Mouse (Mus musculus) monocyte, adult 59 days (primary cell): ENCODE results near the gene Gm6358. TPM values are rescaled to one million over a fixed set of nuclear protein-coding genes. Genes with fewer than 3 reads are reported as not detected.

Source experiments
- total RNA-seq, 2 experiments: library from RNA; stranded (reverse); gene quantifications; one replicate each; pipeline ENCODE4 v1.2.4; 2023

Gm6358 gene
- total RNA-seq = not detected

GRCm38 (mm10) chr16:89140551-89140950 lies at the start of gene Gm6358:
Gene Gm6358, plus strand, starts transcription at chr16:89140851.

GRCm38 (mm10) chr16:89150786-89151185 lies 10.1 kb downstream of the Gm6358 start, which contains the start of gene Gm10061:
Gene Gm10061, plus strand, starts transcription at chr16:89151086.

GRCm38 (mm10) chr16:89157652-89158051 lies 17.0 kb downstream of the Gm6358 start, which contains the start of gene Gm9789:
Gene Gm9789, plus strand, starts transcription at chr16:89157952.

GRCm38 (mm10) chr16:89169190-89169589 lies 28.5 kb downstream of the Gm6358 start, which contains the start of gene Gm7735:
Gene Gm7735, plus strand, starts transcription at chr16:89169490.

GRCm38 (mm10) chr16:89174435-89174834 lies 33.8 kb downstream of the Gm6358 start, which contains the start of gene 1110057P08Rik:
Gene 1110057P08Rik, plus strand, starts transcription at chr16:89174735.

Other genes with a start within 250 kb of the Gm6358 start
- gene Krtap19-5, start 244.4 kb upstream of the Gm6358 start, total RNA-seq = not detected
- gene Krtap19-9b, start 208.6 kb upstream of the Gm6358 start, total RNA-seq = not detected
- gene Krtap16-3, start 178.0 kb upstream of the Gm6358 start, total RNA-seq = not detected
- not detected for gene Krtap22-2, start 130.1 kb upstream of the Gm6358 start, total RNA-seq
- not detected for gene Gm10229, start 125.6 kb upstream of the Gm6358 start, total RNA-seq
- not detected for gene Krtap6-1, start 109.2 kb upstream of the Gm6358 start, total RNA-seq
- gene Gm10228, start 99.4 kb upstream of the Gm6358 start, total RNA-seq = not detected
- not detected for gene Krtap6-5, start 93.0 kb upstream of the Gm6358 start, total RNA-seq
- gene 1110025L11Rik, start 76.8 kb upstream of the Gm6358 start, total RNA-seq = not detected
- not detected for gene Krtap6-3, start 56.8 kb upstream of the Gm6358 start, total RNA-seq
- not detected for gene Gm10061, start 10.2 kb downstream of the Gm6358 start, total RNA-seq
- not detected for gene Gm9789, start 17.1 kb downstream of the Gm6358 start, total RNA-seq
- not detected for gene Gm7735, start 28.6 kb downstream of the Gm6358 start, total RNA-seq
- not detected for gene 1110057P08Rik, start 33.9 kb downstream of the Gm6358 start, total RNA-seq
- gene Krtap20-2, start 65.0 kb downstream of the Gm6358 start, total RNA-seq = not detected